Mouse (Mus musculus) kidney, postnatal 4 days (tissue): ENCODE measurements at regions not wholly inside any gene's neighbourhood (a gene's known extent, or its start where the extent isn't known, plus 50 kb on each side); places are given as distances from the start of the nearest gene placed in this dataset.

Experiments
- DNase-seq, 2 experiments: peaks; one replicate each; pipeline ENCODE4 v3.0.0; 2021; ENCODE audit warnings: mixed read lengths in 2 of 2

DNA sequence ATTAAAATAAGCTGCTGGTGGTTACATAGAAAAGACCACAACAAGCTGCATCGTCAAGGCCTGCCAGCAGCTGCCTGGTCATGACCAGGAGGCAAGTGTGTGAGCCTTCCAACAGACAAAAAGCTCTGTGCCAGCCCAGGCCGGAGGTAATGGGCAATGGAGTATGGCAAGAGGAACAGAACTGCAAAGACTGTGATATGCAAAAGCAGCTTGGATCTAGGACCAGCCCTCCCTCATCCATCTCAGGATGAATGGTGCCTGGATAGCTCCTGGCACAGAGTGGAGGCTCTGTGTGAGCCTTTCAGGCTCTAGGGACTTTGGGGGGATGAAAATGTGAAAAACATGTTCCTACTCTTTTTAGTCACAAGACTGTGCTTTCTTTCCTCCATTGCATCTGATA is 402.5 kb upstream of the Tnp1 start:
- no peak for DNase-seq

DNA sequence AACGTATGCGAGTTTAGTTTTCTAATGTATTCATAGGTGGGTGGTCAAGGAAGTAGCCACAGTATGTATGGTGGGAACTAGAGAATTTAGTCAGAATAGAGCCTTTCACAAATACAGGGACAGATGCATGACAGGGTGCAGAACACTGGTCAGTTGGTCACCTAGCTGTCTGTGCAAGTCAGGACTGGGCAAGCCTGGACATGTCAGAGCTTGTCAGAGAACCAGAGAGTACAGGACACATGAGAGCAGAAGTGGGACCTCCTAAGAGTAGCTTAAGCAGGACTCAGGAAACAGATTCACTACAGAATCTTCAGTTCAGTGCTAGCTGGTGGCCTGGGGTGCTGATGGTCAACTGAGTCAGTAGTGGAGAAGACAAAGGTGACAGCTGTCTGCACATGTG is 395.7 kb upstream of the Tnp1 start:
- no peak for DNase-seq

DNA sequence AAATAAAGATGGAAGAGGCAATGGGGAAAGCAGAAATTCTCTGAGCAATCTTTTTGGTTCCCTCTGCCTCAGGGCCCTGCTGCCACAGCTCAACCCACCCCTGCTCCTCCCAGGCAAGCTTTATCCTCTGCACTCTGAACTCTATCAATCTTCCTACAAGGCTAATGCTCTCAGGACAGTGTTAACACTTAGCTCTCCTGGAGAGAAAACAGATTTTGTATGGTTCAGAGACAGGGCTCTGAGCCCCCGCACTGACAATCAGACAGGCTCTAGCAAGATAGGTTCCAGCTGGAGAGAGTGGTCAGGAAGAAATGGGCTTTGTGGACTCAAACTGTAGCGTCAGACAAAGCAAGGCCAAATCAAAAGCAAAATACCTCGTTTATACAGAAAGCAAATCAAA is 383.5 kb upstream of the Tnp1 start:
- peak; percentile 35 to 47 for DNase-seq

DNA sequence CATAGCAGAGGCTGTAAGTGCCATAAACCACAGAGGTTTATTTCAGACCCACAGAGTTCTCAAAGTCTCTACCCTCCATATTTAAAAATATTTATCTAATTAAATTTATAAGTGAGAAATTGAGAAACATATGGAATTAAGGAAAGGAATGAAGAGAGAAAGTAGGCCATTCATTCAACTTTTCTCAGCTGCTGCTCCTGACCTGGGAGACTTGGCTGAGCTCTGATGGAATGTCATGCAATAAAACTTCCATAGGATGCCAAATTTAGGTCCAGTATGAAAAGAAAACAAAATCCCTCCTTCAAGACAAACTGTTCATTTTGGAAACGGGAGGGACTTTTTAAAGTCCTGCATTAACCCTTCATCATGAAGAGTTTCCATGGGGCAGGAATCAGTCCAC is 379.3 kb upstream of the Tnp1 start:
- no peak for DNase-seq

DNA sequence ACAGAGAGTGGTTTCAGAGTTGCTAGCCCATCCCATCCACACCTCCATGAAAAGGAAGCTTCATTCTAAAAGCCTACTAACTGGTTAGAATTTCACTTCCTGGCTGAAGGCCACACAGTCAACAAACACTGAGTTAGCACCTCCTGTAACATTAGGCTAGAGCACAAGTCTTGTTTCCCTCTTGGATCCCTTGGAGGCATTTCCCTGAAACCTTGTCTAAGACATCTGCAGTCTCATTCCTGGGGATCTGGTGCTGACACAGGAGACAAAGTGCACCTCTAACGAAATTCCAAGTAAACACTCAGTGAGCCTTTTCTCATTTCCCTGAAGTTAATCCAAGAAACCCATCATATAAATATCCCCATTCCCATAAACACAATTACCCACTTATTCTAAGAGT is 378.8 kb upstream of the Tnp1 start:
- no peak for DNase-seq

DNA sequence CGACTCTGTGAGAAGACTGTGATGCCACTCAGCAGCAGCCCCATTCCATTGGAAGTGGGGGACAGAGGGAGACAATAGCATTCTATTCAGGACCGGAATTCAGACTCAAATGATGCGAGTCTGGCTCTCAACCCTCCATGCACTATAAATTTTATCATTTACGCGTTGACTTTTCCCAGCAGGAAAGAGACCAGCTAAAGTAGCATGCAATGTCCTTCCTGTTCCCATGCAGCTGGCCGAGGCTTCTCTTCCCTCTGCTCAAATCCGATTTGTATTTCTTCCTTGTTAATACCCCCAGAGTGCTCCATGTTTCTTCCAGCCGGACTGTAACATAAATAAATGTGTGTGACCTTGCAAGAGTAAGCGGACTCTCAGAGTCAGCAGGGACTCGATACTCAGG is 376.4 kb upstream of the Tnp1 start:
- peak; percentile 10 to 43 for DNase-seq

DNA sequence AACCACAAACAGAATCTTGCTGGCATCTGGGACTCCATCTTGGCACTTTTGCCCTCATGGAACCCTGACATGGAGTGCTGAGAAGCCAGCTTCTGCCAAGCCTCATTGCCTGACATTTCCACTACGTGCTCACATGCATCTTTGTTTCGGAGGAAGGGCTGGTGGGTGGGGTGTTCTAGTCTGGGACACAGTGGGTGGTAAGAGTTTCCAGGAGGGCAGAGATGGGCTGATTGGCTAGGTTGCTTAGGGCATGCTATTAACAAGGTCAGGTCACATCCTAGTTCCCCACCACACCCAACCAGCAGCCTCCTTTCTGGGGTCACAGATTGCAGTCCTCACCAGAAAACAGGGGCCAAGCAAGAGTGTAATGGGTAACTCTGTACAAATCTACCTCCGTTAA is 374.3 kb upstream of the Tnp1 start:
- DNase-seq: no peak

DNA sequence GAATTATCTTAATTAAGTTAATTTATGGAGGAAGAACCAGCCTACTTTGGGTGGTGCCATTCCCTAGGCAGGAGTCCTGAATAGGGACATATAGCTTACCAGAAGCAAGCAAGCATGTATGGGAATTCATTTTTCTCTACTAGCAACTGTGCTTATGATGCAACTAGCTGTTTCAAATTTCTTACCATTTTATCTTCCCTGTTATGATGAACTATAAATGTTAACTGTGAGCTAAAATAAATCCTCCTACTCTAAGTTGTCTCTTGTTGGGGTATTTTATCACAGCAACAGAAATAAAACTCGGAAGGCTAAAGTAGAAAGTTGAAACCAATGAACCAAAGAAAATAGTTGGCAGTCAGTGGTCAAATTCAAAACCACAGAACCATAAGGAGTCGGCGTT is 373.5 kb upstream of the Tnp1 start:
- DNase-seq: no peak

DNA sequence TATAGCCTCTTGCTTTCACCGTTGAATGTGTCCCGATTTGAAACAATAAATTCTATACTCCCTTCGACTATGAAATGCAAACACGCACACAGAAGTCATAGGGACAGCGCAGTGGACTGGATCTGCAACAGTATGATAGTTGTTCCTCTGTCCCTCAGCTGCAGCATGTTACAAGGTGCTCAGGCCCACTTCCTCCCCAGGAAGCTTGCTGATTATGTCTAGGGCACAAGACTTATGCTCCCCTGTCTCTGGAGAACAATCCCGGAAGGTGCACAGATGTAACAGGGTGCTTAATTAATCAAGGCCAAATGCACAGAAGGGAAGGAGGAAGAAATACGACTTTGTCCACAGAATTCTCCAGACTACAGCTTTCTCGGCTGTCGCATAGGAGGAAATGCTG is 365.9 kb upstream of the Tnp1 start:
- peak in 1 of 2 experiments; percentile 19 for DNase-seq

DNA sequence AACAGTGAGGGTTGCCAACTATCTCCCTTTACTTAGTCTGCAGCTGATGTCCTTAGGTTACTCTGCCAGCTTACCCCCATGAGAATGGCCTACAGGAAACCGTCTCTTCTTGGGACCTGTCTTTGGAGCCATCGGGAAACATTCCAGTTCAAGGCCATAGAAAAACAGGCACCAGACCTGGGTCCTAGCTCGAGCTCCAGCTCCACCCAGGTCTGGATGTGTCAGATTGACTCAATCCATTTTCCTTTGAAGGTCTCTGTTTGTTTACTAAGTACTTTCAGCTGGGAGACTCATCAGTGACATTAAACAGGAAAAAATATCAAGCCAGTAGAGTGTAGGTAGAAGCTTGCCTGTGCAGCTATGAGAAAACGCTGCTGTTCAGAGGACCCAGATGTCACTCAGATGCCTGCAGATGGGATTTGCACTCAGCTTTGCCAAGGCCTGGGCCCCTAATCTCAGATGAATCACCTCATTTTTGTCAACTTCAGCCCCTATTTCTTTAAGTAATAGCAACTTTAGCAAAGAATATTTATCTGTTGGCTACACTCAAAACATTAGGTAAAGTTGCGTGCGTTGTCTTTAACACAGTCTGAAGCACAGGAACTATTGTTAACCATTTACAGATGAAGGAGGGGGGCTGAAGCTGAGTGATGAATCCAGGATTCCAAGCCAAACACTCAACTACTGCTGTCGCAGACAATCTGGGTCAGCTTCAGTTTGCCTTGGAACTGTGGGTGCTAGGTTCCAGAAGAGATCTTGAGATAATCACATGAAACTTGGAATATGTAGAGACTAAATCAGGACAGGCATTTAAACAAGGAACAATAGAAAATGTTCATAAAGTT is 359.0 kb upstream of the Tnp1 start:
- no peak for DNase-seq

DNA sequence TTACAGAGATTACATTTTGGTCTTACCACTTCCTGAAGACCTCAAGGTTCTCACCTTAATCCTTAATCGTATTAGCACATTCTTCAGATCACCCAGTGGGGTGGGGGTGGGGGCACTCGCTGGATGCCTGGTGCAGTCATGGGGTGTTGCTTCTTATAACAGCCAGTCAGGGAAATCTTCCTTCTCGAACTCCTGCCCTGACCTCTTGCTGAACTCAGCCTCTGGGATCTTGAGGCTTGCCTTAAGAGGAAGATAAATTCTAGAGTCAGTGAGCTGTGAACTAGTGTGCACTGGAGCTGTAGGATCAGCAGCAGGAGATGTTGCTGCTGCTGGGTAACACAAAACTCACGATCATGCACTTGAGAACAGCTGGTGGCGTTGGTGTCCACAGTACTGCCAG is 352.5 kb upstream of the Tnp1 start:
- peak; percentile 28 to 37 for DNase-seq

DNA sequence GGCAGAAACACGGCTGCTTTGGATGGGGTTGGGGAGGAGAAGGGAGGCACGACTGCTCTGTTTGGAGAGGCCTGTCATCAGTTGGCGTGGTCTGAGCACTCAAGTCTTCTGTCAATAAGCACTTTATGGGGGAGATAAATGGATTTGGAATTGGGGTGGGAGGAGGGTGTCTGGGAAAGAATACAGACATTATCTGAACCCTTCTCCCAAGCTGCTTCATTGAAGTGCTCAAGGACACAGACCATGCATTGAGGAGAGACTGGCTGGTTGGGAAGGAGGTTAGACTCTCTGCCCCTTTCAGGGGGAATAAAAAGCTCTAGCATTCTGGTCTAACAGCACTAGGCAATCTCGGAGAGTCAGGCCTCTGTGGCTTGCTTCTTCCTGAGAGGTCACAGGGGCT is 350.1 kb upstream of the Tnp1 start:
- no peak for DNase-seq

DNA sequence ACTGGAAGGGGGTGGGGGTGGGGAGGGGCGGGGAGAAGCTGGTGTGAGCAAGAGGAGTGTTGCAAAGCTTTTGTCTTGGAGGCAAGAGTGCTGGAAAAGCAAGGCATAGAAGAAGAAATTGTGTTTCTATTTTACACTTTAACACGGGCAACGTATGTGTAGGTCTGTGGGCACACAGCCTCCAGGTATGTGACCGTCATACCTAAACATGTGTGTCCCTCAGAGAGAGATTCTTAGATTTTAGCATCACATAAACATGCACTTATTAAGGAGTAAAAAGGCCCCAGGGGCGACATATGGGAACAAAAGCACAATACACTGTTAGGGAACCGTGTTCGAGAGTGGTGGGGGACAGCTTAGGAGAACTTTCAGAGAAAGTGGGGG is 348.6 kb upstream of the Tnp1 start:
- no peak for DNase-seq

DNA sequence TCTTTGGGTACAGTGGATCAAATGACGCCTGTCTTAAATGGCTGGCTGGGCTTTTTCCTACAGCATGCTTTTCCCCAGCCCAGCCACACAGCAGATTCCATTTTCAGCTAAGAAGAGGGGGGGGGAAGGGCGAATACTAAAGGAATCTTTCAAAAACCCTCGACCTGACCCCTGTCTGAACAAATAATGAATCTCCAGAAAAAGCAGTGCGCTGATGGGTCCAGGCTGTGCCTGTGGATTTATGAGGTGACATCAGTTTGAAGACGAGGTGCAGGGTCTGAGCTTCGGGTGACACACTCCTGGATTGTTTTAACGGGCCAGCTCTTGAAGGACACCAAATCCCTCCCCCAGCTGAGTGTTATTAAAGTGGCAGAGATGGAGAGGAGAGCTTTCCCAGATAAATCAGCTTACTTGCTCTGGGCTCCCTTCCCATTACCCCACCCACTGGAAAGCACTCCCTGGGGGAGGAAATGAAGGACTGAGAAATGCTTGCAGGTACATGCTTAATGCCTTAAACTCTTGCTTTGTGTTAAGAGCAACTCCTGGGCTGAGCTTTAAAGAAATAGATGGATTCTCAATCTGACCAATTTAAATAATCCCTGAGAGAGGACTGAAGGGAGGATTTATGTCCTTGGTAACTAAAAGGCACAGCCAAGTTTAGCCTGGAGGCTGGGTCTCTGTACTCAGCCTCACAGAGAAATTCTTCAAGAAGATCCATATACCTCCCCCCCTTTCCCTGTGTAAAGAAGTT is 348.0 kb upstream of the Tnp1 start:
- DNase-seq: peak; percentile 62 to 73

DNA sequence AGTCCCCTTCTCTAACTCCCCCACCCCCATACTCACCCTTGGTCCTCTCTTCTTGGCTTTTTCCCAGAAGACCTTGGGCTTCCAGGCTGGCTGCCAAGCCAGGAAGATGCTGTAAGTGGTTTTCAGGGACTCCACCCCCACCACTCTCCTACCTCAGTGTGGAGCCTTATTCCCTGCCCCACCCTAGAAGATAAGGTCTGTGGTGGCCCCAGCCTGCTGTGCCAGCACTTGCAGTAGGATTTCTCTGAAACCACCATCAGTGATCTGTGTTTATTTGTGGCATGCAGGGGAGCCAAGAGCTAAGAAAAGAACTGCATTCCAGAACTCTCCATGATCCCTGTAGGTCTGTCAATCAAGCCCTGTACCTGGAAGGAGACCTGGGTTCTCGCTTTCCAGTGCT is 346.4 kb upstream of the Tnp1 start:
- peak; percentile 55 to 67 for DNase-seq

DNA sequence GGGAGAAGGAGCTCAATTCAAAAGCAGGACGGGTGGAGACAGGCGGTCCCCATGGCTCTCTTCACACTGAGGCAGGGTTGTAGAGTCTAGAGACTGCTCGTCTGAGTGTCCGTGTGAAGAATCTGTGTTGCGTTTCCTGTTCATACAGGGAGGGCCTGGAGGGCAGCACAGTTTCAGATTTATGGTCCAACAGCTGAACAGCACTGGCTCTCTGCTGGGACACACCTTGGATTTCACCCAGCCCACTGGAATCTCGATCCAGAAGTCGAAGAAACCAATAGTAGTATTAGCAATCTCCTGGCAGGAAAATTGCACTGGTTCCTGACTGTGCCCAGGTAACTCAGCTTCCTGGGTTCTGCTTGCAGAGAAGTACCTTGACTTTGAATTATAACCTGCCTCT is 345.6 kb upstream of the Tnp1 start:
- DNase-seq: peak in 1 of 2 experiments; percentile 15

DNA sequence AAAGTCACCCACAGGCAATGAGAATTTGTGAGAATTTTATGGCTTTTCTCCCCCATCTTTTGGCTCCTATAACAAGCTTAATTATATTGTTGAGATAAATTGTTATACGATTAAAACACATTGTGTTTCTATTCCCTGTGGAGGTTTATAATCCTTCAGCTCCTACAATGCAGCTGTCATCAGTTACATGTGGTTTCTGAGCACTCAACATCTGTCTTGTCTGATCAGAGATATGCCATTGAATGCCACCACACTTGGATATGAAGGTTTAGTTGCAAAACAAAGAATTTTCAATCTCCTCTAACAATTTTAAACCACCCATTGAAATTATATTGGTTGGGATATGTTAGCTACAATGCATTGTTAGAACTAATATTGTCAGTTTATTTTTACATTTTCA is 338.7 kb upstream of the Tnp1 start:
- DNase-seq: no peak

DNA sequence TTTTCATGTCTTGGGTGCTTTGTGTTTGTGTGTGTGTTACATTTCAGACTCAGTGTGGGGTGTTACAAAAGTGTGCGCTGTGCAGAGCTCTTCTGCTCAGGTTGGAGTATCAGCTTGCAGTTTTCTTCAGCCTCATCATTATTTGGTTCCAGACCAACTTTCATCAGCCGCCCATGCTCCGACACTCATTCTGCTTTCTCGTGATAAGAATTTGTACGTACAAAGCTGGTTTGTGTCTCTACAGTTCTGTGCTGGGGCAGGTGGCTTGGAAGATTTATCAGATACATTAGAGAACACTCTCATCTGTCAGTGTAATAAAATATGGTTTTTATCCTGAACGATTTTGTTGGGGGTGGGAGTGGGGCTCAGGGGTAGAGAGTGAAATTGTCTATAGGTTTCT is 332.8 kb upstream of the Tnp1 start:
- no peak for DNase-seq

DNA sequence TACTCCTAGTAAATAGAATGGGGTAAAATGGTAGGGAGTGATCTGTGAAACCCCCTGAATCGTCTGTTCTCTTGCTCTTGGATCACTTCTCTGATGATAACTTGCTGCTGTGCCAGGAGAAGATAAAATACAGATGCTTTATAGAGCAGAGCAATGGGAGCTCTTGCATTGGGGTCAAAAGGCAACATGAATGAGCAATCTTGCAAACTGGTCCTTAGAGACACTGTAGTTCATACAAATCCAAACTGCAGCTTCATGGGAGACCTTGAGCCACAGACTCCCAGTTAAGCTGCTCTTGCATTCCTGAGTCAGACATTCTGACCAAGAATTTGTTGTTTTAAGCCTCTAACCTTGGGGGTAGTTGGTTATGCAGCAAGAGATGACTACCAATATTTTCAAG is 328.9 kb upstream of the Tnp1 start:
- no peak for DNase-seq

DNA sequence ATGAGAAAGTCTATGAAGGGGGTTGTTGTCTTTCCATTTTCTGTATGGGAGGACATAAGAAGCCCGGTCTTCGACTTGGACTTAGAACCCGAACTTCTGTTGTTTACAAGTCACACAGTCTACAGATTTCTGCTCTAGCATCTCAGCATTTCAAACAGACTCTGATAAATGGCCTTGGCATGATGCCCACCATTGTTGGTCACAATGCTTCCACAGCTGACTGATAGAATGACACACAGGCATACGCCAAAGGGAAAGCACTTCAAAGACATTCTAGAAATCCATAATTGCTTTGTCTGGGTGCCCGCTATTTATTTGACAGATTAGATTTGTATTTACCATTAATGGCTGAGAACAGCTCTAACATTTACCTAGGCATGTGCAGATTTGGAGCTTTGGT is 326.2 kb upstream of the Tnp1 start:
- DNase-seq: peak in 1 of 2 experiments; percentile 11

DNA sequence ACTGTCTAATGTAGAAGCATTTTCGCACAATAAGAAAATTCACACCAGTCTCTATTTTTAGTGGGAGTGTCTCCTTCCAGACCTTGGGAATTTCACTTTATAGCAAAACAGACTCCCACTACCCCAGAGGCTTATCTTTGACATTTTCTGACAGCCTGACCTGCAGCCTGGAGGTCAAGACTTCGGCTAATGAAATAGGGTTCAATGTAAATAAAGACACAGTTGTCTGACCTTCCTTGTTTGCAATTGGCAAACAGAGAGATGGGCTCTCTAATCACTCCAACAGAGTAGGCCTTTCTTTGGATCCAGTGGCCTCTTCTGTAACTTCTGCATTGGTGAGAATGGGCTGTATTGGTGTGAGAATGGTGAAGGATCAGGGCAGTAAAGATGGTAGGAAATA is 321.7 kb upstream of the Tnp1 start:
- no peak for DNase-seq

DNA sequence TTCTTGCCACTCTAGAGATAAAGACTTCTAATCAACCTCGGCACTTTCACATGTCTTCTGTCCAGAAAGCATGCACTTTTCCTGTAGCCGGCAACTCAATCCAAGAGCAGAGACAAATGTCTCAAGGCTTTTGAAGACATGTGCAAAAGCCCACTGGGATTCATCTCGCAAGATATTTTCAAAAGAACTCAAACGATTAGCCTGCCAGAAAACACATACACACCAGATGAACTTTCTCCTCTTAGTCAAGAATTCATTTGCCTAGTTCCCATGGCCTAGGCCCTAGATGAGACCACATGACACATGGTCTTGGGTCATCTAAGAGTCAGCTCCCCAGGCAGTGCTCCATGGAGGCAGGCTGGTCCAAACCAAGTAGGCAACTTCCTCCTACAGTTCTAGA is 293.8 kb upstream of the Tnp1 start:
- DNase-seq: no peak

DNA sequence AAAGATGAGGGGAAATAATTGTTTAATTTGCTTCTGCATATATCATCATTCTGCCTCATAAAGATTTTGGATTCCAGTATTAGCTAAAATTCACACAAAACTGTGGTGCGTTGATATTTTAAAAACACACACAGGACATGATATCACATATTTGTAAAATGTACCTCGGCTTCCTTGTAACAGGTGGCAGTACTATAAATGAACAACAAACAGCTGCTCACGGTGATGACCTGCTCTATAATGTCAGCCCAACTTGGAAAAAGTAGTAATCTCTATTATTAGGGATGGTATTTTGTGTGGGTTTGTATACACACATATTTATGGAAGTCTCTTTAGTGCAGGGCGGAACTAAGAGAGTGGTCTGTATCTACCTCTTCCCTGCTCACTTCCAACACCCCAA is 292.7 kb upstream of the Tnp1 start:
- DNase-seq: no peak

DNA sequence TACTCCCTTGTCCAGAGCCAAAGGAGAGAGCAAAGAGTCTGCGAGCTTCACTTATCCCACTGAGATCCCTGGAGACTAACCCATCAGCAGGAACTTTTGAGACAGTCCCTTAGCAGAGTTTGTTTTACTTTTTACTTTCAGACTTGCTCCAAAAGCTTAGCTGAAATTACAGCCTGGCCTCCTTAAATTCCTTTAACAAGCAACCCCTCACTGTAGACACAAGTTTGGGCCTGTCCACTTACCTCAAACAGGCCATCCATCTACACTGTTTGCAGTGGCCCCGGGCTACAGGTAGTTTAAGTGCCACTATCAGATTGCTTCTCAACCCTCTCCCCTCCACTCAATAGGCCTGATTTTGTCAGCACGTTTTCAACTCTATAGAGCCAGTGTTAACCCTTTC is 291.5 kb upstream of the Tnp1 start:
- peak in 1 of 2 experiments; percentile 14 for DNase-seq
